Mouse (Mus musculus) heart, embryonic 11.5 days (tissue): Measurements from ENCODE around the gene Ccl22. TPM values are rescaled to one million over a fixed set of nuclear protein-coding genes. Genes with fewer than 3 reads are reported as not detected.

ENCODE experiments used
- ATAC-seq: fragments of 200-750 bp; cut with Nextera tagmentation; replicated peaks from 2 replicates; pipeline ENCODE4 v1.8.0; 2017; ENCODE audit warnings: moderate library complexity; ENCODE audit not compliant: insufficient number of reproducible peaks, low FRiP score, low TSS enrichment
- H3K27ac ChIP-seq: fragments of 300-500 bp; sonication (generic); 2 replicates; pipeline ENCODE4 v1.5.1; 2014; ENCODE audit warnings: mild to moderate bottlenecking, low read depth, low read length
- H3K27me3 ChIP-seq: fragments of 300-500 bp; sonication (generic); 2 replicates; pipeline ENCODE4 v1.6.1; 2014; ENCODE audit warnings: mild to moderate bottlenecking, low read length, mixed read lengths; ENCODE audit not compliant: control insufficient read depth, insufficient read depth
- H3K36me3 ChIP-seq: fragments of 300-500 bp; sonication (generic); 2 replicates; pipeline ENCODE4 v1.6.1; 2014; ENCODE audit warnings: mild to moderate bottlenecking, low read length, moderate library complexity, mixed read lengths; ENCODE audit not compliant: control insufficient read depth, insufficient read depth
- H3K4me1 ChIP-seq: fragments of 300-500 bp; sonication (generic); 2 replicates; pipeline ENCODE4 v1.6.1; 2014; ENCODE audit warnings: low read length; ENCODE audit not compliant: control insufficient read depth, insufficient read depth
- H3K4me2 ChIP-seq: fragments of 300-500 bp; sonication (generic); 2 replicates; pipeline ENCODE4 v1.6.1; 2014; ENCODE audit warnings: mild to moderate bottlenecking, moderate library complexity
- H3K4me3 ChIP-seq: fragments of 300-500 bp; sonication (generic); 2 replicates; pipeline ENCODE4 v1.5.1; 2014; ENCODE audit warnings: low read depth, low read length
- H3K9ac ChIP-seq: fragments of 300-500 bp; sonication (generic); 2 replicates; pipeline ENCODE4 v1.6.1; 2014; ENCODE audit warnings: mild to moderate bottlenecking, low read depth, low read length, moderate library complexity
- H3K9me3 ChIP-seq: fragments of 300-500 bp; sonication (generic); replicated peaks from 2 replicates; pipeline ENCODE4 v1.6.1; 2016; ENCODE audit warnings: low read length; ENCODE audit not compliant: control insufficient read depth
- WGBS: fragments of 180-500 bp; shearing (Covaris S2); extraction: QIAGEN DNeasy Blood & Tissue Kit; methylation state at CpG from one replicate; pipeline ENCODE4 v1.1.7; 2014; ENCODE audit not compliant: insufficient replicate concordance; 5-methylcytosine and 5-hydroxymethylcytosine counted together
- polyA plus RNA-seq: library from polyadenylated mRNA; unstranded; fragments of >200 nt; fragmentation: Nextera tagmentation; extraction: Ambion mirVana; gene quantifications from 2 replicates; pipeline ENCODE4 v1.2.1, GENCODE M21; 2014

Gene Ccl22
- polyA plus RNA-seq: not detected in 2 replicates

DNA sequence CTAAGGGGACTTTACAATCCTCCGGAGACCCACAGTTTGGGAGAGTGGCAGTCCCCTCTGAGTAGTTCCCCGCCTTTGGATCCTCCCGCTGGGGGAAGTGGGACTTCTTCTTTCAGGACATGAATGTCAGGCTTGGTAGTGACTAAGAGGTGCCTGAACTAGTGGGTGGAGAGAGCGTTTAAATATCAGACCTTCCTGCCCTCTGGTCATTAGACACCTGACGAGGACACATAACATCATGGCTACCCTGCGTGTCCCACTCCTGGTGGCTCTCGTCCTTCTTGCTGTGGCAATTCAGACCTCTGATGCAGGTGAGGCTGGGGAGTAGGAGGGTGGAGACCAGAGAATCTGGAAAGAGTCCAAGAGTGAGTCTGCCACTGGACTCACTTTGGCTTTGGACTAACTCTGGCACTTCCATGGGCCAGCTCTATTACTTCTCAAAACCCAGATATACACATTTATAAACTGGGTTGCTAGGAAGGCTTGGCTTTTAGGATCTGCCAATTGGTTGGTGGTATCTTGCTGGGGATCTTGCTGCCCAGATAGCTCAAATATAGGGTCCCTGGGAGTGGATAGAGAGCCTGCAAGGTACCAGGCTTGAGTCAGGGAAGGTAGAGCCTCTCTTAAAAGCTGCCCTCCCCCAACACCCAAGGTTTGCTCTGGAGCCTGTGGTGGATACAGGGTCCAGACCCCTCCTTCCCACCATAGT is at the start of gene Ccl22:
Gene Ccl22 (plus strand): TSS at position 115 of the 709 bp plus-strand sequence.
- no peaks in the 10 kb centered on the region for H3K4me1 ChIP-seq
- WGBS: 89% methylated on average over 7 of the region's 7 CpGs
- no peak within 1 kb of the TSS for H3K9ac ChIP-seq
- ATAC-seq: no peak
- no peak within 1 kb of the TSS for H3K4me3 ChIP-seq
- no peak within 1 kb of the TSS for H3K27ac ChIP-seq
- no peaks in the 10 kb centered on the region for H3K9me3 ChIP-seq
- no peak within 1 kb of the TSS for H3K4me2 ChIP-seq
- no peaks in the 10 kb centered on the region for H3K36me3 ChIP-seq
- no peaks in the 10 kb centered on the region for H3K27me3 ChIP-seq

DNA sequence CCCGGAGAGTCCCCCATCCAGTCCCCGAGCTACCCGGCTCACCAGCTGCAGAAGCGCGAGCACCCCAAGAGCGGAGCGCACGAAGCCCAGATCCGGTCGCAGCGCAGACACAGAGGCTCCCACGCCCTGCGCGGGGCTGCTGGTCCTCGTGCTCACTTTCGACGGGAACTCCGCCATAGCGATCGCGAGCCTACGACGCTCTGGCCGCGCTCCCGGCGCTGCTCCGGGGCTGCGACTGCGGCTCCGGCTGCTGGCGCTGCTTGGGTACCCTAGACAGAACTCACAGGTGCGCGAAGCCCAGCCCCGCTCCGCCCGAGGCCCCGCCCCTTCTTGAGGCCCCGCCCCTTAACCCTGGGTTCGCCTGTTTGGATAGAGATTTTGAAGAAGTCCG is 49.4 kb upstream of the Ccl22 start, which contains the start of gene Pllp:
Gene Pllp (minus strand): TSS at position 285 of the 391 bp plus-strand sequence.
- H3K27ac ChIP-seq: no peak within 1 kb of the TSS
- H3K9ac ChIP-seq: no peak within 1 kb of the TSS
- H3K4me2 ChIP-seq: peak within 1 kb of the TSS; percentile 77
- H3K27me3 ChIP-seq: peaks cover 64% of the 10 kb centered on the region
- H3K36me3 ChIP-seq: no peaks in the 10 kb centered on the region
- peak within 1 kb of the TSS; percentile 43 for H3K4me3 ChIP-seq
- no peaks in the 10 kb centered on the region for H3K9me3 ChIP-seq
- peak; percentile 46; the same call in 1 of the 2 replicates for ATAC-seq
- H3K4me1 ChIP-seq: peaks cover 7% of the 10 kb centered on the region; the same call in 1 of the 2 replicates
- under 1% methylated on average over 41 of the region's 41 CpGs for WGBS

DNA sequence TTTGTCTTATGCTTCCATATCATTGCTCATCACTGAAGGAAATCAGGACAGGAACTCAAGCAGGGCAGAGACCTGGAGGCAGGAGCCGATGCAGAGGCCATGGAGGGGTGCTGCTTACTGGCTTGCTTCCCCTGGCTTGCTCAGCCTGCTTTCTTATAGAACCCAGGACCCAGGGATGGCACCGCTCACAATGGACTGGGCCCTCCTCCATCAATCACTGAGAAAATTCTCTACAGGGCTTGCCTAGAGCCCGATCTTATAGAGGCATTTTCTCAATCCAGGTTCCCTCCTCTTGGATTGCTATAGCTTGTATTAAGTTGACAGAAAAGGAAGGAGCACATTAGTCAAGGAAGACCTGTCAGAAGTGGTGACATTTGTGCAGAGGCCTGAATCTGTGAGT is 48.8 kb upstream of the Ccl22 start:
- Histone ChIP-seq H3K4me2 (no peak overlapping the region), H3K4me3 (no peak overlapping the region)

DNA sequence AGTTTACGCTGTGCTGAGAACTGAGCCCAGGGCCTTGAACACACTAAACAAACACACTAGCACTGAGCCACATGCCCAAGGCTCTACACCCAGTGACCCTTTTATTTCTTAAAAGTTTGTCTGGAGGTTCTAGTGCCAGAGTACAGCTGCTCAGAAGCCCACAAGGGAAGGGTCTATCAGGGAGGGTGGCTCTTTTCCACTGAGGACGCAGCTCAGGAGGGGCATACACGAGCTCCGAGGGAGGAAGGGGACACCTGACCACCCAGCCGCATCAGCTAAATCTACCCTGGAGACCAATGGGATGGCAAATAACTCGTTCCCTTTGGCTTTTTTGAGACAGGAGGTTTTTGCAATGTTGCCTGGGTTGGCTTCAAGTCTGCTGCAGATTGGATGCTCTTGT is 47.4 kb upstream of the Ccl22 start:
- Histone ChIP-seq H3K4me3 (no peak overlapping the region), H3K36me3 (no peaks in the 10 kb centered on the region), H3K4me2 (no peak overlapping the region), H3K27me3 (peaks cover 51% of the 10 kb centered on the region), H3K27ac (no peak overlapping the region), H3K9me3 (no peaks in the 10 kb centered on the region), H3K9ac (no peak overlapping the region), H3K4me1 (peaks cover 7% of the 10 kb centered on the region; the same call in 1 of the 2 replicates)
- ATAC-seq: no peak
- 79% methylated on average over 6 of the region's 6 CpGs for WGBS

More for the DNA sequence above, 48.8 kb upstream of the Ccl22 start:
- ATAC-seq: no peak
- no peak overlapping the region for H3K9ac ChIP-seq
- peaks cover 64% of the 10 kb centered on the region for H3K27me3 ChIP-seq
- peaks cover 7% of the 10 kb centered on the region; the same call in 1 of the 2 replicates for H3K4me1 ChIP-seq
- no peaks in the 10 kb centered on the region for H3K9me3 ChIP-seq
- no peak overlapping the region for H3K27ac ChIP-seq
- WGBS: 49% methylated on average over 3 of the region's 3 CpGs
- H3K36me3 ChIP-seq: no peaks in the 10 kb centered on the region

DNA sequence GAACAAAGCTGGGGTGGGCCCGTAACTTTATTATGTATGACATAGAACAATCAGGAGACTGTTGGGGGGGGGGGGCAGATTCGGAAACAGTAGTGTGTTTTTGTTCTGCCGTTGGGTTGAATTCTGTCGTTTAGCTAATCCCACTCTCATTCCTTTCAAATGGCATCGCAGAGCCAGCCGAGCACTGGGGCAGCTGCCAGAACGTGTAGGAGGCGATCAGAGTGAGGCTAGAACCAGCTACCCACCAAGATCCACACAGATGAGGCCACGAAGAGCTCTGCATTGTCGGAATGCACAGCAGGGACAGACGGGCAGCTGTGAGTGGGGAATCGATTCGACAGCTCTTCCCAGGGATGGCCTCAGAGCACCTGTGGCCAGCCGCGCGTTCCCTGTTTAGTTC is 46.0 kb upstream of the Ccl22 start:
- no peak for ATAC-seq
- WGBS: 73% methylated on average over 16 of the region's 16 CpGs
- Histone ChIP-seq H3K9ac (no peak overlapping the region), H3K9me3 (no peaks in the 10 kb centered on the region), H3K27ac (no peak overlapping the region), H3K36me3 (no peaks in the 10 kb centered on the region), H3K4me2 (no peak overlapping the region), H3K27me3 (peaks cover 36% of the 10 kb centered on the region), H3K4me3 (no peak overlapping the region), H3K4me1 (peaks cover 7% of the 10 kb centered on the region; the same call in 1 of the 2 replicates)

DNA sequence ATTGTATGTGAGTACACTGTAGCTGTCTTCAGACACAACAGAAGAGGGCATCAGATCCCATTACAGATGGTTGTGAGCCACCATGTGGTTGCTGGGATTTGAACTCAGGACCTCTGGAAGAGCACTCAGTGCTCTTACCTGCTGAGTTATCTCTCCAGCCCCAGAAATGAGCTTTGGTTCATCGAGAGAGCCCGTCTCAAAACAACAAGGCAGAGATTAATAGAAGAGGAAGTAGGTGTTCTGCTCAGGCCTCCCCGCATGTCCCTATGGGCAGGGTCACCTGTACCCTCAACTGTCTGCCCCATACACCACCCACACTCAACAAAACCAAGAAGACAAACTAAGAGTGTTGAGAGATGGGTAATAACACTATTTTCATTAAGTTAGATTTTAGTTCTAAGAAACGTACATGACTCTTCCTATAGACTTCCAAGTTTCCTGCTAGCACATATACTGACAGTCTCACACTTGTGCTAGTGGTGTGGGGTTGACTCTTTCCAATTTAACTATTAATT is 44.9 kb upstream of the Ccl22 start:
- peaks cover 25% of the 10 kb centered on the region for H3K27me3 ChIP-seq
- H3K9me3 ChIP-seq: no peaks in the 10 kb centered on the region
- WGBS: 83% methylated on average over 4 of the region's 4 CpGs
- H3K27ac ChIP-seq: no peak overlapping the region
- peaks cover 4% of the 10 kb centered on the region; the same call in 1 of the 2 replicates for H3K4me1 ChIP-seq
- no peak overlapping the region for H3K4me2 ChIP-seq
- no peaks in the 10 kb centered on the region for H3K36me3 ChIP-seq
- no peak overlapping the region for H3K9ac ChIP-seq
- H3K4me3 ChIP-seq: no peak overlapping the region
- ATAC-seq: no peak

DNA sequence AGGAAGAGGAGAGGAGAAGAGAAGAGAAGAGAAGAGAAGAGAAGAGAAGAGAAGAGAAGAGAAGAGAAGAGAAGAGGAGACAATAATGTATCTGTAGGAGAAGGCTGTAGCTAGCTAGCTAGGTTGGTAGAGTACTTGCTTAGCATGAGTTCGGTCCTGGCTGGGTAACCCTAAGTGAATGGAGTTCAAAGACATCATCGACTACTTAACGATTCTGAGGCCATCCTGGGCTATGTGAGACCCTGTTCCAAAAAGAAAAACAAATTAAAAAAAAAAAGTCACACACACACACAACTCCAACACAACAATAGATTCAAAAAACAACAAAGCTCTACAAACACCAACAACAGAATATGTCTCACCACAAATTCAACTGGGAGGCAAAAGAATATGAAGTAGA is 43.2 kb upstream of the Ccl22 start:
- H3K4me1 ChIP-seq: peaks cover 5% of the 10 kb centered on the region
- H3K9me3 ChIP-seq: no peaks in the 10 kb centered on the region
- peak overlapping the region; percentile 67 for H3K4me2 ChIP-seq
- no peak for ATAC-seq
- WGBS: 61% methylated on average over 3 of the region's 3 CpGs
- peak overlapping the region; percentile 57 for H3K4me3 ChIP-seq
- H3K36me3 ChIP-seq: no peaks in the 10 kb centered on the region
- no peak overlapping the region for H3K9ac ChIP-seq
- peaks cover 9% of the 10 kb centered on the region for H3K27me3 ChIP-seq
- H3K27ac ChIP-seq: no peak overlapping the region

DNA sequence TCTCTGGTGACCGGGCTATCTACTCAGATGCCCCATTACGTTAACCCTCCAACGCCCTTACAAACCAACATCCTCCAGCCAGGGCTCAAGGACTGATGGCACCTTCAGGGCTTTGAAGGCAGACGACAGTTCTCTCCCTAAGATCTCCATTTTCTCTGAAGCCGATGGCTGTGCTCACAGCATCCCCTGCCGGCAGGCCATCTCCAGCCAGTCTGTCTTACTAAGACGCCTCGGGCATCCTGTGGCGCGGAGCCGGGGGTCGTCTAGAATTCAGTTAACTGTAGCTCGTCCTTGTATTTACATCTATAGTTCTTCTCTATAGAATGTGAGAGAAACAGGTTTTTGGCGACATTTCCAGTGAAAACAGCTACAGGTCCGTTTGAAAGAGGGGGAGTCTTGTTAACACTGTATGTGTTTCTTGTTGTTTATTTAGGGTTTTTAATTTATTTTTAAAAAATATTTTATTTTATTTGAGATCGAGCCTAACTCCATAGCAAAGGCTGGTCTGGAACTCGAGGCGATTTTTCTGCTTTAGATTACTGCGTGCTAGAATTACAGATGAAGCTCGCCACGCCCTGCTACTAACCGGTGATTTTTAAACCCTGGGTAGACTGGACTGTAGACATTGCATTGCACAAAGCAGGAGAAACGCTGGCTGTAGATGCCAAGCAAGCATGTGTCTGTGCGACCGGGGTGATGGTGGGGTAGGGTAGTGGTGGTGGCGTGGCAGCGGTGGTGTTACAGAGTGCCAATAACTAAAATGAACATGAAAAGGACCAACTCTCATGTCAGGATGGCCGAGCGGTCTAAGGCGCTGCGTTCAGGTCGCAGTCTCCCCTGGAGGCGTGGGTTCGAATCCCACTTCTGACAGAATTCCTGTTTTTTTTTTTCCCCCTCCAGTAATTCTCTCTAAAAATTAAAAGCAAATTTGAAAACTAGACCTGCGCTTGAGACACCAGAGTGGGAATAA is 42.3 kb upstream of the Ccl22 start:
- under 1% methylated on average over 35 of the region's 35 CpGs for WGBS
- Histone ChIP-seq H3K36me3 (no peaks in the 10 kb centered on the region), H3K9me3 (no peaks in the 10 kb centered on the region), H3K4me1 (peaks cover 7% of the 10 kb centered on the region), H3K27ac (0 out of 2 replicates have a peak overlapping the region, but pooled peaks have one; percentile 22), H3K4me3 (peak overlapping the region; percentile 57), H3K27me3 (peaks cover under 1% of the 10 kb centered on the region; the same call in 1 of the 2 replicates), H3K4me2 (peak overlapping the region; percentile 67), H3K9ac (peak overlapping the region; percentile 49; the same call in 1 of the 2 replicates)
- peak; percentile 85 for ATAC-seq
